Mouse (Mus musculus) kidney, postnatal 10 days (tissue): ENCODE data around the gene Olfr573-ps1.

Experiments
- DNase-seq: peaks from one replicate; pipeline ENCODE4 v3.0.0; 2021; ENCODE audit warnings: mixed read lengths

Olfr573-ps1 gene

GRCm38 (mm10) chr7:102942475-102942874 is at the start of gene Olfr573-ps1:
TSS of gene Olfr573-ps1 (minus strand) at chr7:102942575.
- DNase-seq, result no peak

- no peak for DNase-seq
Observed at GRCm38 (mm10) chr7:102989224-102989623, 46.8 kb upstream of the Olfr573-ps1 start, which contains the start of gene Olfr578. TSS of gene Olfr578 (minus strand) at chr7:102989324.

GRCm38 (mm10) chr7:102975843-102976242 is 33.5 kb upstream of the Olfr573-ps1 start, which contains the start of gene Olfr577:
TSS of gene Olfr577 (minus strand) at chr7:102975943.
- DNase-seq, result no peak

DNA sequence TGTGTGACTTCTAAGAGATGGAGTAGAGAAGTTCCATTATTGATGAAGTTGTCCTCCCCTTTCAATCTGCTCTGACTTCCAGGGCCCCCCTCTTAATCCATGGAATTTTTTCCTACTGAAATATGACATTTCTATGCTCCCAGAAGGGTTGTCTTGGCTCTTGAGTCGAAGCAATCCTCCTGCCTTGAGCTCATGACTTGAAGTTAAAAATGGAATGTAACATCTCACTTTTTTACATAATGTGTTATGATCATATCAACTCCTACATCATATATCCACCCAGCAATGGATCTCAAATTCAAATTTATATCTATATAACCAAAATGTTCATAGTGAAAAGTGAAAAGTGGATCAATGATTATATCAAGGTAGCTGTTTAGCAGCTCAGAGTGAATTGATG is 32.0 kb upstream of the Olfr573-ps1 start:
- no peak for DNase-seq

GRCm38 (mm10) chr7:102962360-102962759 is 20.0 kb upstream of the Olfr573-ps1 start, which contains the start of gene Olfr576:
TSS of gene Olfr576 (plus strand) at chr7:102962660.
- no peak for DNase-seq

DNA sequence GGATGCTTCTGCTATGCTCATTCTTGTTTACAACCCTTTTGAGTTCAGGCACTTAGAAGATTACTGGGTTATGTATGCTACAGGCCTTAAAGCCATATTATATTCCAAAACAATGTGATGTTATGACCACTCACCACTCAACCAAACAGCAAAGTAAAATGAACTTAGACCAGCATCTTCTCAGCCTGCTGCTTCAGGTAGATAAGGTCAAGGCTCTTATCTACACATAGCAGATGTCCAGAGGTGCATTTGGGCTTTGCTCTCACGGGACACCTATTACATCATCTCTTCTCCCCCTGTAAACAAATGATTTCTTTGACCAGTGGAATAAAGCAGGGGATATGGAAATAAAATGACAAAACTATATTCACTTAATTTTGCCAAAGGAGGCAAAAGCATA is 16.2 kb upstream of the Olfr573-ps1 start, which contains the start of gene Olfr575:
Gene Olfr575 (minus strand): TSS at position 183 of the 400 bp plus-strand sequence.
- DNase-seq, result no peak

DNA sequence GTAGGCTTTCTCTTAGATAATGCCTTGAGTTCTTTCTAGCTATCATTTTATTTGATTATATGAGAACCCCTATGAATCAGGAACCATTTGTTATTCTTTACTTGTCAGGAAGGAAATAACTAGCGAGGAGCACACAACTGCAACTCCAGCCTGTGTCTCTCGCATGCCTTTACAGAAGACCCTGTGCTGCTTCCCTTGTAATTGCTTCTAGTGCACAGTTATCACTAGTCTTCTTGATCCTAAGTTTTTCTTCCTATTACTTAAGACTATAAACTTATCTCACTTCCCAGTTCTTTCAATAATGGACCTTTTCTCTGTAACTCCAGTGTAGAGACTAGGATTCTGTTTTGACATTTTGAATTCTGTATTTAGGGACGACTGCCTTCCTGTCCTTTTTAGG is 15.8 kb upstream of the Olfr573-ps1 start:
- no peak for DNase-seq

DNA sequence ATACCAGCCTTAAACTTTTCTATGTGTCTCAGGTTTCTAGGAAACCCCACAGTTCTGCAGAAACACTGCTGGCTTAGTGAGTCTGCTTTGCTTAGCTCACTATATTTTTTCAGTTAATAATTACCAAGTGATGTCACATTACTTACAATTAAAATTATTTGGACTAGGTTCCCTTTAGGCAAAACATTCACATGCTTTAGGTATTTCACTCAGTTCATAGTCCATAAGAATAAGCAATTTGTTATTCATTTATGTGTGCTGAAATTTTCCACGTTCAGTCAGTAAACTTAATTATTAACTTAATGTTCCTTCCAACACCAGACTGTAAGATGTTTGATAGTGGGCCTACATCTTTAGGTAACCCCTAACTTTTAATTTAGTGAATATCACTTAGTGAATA is 8.4 kb upstream of the Olfr573-ps1 start:
- no peak for DNase-seq

- no peak for DNase-seq
Observed at GRCm38 (mm10) chr7:102948167-102948566, 5.8 kb upstream of the Olfr573-ps1 start, which contains the start of gene Olfr574. TSS of gene Olfr574 (plus strand) at chr7:102948467.

DNA sequence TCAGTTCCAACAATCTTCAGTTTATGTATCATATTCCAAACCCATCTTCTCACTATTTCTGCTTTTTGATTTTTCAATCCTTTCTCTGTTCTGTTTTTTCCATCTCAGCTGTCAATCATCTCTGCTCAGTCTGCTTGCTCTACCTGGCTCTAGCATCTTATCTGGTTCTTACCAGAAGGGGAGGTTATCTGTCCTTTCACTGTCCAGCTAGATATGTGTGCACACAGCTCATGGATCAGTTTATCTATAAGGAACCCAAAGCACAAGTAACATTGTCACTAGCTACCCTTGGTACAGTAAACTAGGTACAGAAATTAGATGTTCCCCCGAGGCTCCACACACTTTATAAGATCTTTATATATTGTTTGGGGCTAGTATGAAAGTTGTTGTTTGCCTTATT is 1.0 kb upstream of the Olfr573-ps1 start:
- no peak for DNase-seq

GRCm38 (mm10) chr7:102927105-102927504 is 15.3 kb downstream of the Olfr573-ps1 start:
- no peak for DNase-seq

DNA sequence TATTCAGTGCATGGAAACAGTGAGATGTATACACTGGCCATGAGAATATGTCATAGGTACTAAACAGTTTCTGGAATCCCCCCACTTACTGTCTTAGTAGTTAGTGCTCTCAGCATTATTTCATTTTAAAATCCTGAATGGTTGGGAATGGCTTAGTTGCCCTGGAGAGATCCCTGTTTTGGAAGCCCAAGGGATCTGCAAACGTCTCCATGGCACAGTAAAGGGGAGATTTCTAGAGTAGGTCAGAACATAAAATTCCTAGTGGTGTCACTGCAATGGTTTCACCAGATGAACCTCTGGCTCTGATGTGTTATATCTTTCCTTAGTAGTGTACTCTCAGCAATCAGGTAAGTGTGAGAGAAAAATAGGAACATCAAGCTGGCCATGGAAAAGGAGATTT is 18.3 kb downstream of the Olfr573-ps1 start, which contains the start of gene Olfr572:
Gene Olfr572 (plus strand): TSS at position 301 of the 400 bp plus-strand sequence.
- no peak for DNase-seq

GRCm38 (mm10) chr7:102919632-102920031 is 22.7 kb downstream of the Olfr573-ps1 start:
- DNase-seq, result peak; percentile 7

- DNase-seq, result no peak
Observed at GRCm38 (mm10) chr7:102917032-102917875, 25.1 kb downstream of the Olfr573-ps1 start, which contains the start of gene Olfr571. TSS of gene Olfr571 (minus strand) at chr7:102917536.

DNA sequence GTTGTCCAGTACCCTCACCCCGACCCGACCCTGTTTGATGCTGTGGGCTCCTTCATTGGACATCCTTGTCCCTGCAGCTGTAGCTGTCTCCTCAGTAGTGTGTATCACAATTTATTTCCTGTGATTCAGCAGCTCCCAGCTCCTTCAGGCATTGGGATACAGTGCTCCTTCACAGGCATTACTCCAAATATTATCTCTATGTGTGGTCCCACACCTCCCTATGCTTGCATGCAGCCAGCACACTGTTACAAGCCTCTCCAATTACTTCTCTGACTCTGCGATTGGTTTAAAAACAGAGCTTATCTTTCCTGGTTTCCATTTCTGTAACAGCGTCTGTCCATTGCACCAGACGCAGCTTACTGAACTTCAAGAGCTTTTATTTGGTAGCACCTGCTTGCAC is 26.0 kb downstream of the Olfr573-ps1 start:
- DNase-seq, result no peak

GRCm38 (mm10) chr7:102915261-102915660 is 27.1 kb downstream of the Olfr573-ps1 start:
- DNase-seq, result no peak
